Mouse (Mus musculus) heart, adult 9 months (tissue): ENCODE data around the gene Nrxn2.

ENCODE experiments used
- DNase-seq, 2 experiments: peaks; one replicate each; pipeline ENCODE4 v3.0.0; 2022; ENCODE audit warnings: low spot score in 2 of 2

Gene Nrxn2

GRCm38 (mm10) chr19:6494504-6495170 lies 76.1 kb downstream of the Nrxn2 start:
- no peak for DNase-seq

DNA sequence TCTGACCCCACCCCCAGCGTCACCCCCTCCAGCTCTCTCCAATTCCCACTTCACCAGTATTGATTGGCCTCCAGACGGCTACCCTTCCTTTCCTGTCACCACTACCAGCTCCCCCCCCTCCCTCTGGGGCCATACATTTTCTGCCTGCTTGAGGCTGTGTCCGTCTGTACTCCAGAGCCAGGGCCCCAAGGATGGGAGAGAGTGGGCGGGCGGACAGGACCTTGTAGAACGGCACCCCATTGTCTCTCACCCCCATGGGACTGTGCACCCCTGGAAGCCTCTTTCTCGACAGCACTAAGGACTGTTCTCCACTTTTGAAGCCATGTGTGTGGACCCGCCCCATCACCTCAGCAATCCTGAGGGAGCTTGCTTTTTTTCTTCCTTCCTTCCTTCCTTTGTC lies 77.2 kb downstream of the Nrxn2 start:
- DNase-seq = no peak

DNA sequence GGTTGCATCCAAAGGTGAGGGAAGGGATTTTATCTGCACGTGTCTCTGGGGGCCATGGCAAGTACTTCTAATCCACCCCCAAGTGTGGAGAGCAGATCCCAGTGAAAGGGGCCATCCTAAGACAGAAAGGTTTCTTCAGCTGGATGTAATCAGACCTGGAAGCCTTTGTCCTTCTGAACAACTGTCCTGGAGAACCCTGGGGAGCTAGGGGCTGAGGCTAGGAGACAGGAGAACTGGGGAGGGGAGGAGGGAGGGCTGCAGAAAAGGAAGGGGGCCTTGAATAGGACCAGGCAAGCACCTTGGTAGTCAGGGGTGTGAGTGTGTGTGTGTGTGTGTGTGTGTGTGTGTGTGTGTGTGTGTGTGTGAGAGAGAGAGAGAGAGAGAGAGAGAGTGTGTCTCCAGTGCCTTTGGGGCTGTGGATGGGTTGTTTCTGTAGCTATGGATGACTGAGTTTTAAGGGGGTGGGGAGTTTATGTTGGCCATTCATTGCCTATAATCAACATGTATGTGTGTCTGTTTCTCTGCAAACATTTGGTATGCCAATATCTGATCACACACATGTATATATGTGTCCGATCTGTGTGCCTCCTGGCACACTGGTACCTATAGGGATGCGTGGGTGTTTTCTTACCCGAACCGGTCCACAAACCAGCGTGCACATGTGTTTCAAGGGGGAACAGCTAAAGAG lies 78.1 kb downstream of the Nrxn2 start:
- no peak for DNase-seq

GRCm38 (mm10) chr19:6497150-6497801 lies 78.7 kb downstream of the Nrxn2 start:
- DNase-seq = peak in 1 of 2 experiments; percentile 14

GRCm38 (mm10) chr19:6497803-6498202 lies 79.3 kb downstream of the Nrxn2 start:
- DNase-seq = no peak

- DNase-seq = no peak
Measured at GRCm38 (mm10) chr19:6498350-6499131, 80.0 kb downstream of the Nrxn2 start.

DNA sequence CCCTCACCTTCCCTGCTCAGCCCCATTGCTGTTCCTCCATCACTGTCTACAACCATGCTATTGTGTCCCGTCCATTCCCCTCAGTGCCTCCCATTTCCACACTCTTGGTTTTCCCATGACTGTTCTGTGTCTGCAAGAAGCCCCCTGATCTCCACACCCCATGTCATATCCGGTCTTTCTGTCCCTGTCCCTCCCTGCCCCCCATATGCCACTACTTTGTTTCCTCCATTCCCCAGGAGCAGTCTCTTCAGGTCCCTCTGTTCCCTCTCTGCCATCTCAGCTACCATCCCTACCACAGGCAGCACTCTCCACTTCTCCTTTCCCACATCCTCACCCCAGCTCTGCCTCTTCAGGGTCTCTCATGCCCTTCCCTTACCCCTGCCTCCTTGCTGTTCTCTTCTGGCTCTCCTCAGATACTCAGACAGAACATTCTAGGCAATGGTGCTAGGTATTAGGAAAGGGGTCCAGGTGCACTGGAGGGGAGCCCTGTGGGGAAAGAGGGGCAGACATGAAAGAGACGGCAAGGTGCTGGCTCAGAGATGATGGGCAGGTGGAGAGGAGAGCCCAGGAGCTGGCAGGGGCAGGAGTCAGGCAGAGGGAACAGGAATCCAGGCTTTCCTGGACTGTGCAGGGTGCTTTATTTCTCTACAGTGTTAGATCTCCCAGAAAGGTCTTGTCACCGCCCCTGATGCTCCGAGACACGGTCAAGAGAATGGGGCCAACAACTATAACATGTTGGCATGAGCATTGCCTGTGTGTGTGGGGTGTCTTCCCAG lies 81.5 kb downstream of the Nrxn2 start:
- DNase-seq = no peak

DNA sequence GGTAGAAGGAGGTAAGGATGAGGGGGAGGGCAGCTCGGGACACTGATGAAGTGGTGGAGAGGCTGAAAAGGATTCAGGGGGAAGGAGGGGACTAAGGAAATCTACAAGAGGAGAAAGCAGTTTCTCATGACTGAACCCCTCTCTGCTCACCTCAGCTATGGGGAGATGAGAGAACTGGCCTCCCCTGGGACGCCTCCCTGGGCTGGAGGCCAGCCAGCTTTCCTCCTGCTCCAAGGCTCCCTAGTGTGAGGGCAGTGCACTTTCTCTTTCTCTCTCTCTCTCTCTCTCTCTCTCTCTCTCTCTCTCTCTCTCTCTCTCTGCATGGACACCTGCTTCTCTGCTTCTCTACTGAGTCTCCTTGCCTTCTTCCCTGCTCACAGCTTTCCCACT lies 82.1 kb downstream of the Nrxn2 start:
- no peak for DNase-seq

- peak in 1 of 2 experiments; percentile 28 for DNase-seq
Measured at GRCm38 (mm10) chr19:6502035-6502541, 83.6 kb downstream of the Nrxn2 start.

DNA sequence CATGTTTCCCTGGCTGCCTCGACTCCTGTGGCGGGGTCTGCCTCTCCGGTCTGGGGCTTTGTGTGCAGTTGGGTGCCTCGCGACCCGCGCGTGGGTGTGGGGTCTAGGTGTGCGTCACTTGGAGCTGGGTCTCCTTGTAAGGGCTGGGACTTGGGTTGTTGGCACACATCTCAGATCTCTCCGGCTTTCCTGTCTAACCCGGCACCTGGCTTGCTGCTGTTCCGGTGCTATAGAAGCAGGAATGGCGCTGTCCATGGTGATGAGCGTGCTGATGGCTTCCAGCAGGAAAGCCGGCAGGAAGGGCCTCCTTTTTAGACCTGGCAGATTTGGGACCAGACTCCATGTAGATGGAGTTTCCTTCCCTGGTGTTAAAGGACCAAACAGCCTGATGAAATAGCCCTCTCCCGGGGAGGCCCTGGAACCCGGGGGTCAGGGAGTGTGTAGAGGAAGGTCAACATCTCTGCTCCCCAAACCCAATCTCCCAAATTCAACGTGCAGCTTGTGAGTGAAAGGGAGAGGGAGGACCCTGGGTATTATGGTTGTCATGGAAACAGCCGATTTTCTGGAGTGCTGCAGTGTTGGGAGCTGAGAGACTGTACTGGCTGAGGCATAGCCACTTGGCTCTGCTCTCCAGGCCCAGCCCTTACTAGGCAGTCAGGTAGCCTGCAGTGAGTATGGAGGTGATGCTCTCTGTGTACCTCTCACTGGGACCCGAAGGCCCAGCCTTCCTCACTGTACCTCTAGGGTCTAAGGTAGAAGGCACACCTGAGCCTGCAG lies 84.2 kb downstream of the Nrxn2 start:
- peak in 1 of 2 experiments; percentile 19 for DNase-seq

DNA sequence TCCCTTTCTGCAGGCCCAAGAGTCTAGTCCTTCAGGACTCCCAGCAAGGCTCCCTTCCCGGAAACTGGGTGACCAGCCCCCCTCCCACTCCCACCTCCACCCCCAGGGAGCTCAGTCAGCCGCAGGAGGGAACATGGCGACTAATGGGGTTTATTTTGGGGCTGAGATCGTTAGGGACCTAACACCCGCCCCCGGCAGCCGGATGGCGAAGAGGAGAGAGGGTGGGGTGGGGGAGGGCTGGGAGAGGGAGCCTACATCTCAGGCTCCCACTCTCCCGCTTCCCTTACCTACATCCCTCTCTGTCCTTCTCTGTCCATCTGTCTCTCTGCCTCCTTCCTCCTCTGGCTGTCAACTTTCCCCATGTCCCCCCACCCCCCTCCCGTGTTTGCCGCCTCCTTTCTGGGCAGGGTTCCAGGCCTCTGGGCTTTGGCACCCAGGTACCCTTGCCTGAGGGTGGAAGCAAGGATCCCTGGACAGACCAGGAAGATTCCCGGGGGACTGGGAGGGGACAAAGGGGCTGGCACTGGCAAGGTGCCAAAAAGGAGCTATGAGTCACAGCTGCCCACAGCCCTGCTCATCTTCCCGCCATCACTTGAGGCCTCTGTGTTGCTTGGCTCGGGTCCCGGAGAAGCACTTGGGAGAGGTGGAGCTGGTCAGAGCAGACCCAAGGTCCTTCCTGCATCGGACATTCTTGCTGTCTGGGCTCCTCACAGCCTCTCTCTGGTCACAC lies 85.6 kb downstream of the Nrxn2 start:
- no peak for DNase-seq

DNA sequence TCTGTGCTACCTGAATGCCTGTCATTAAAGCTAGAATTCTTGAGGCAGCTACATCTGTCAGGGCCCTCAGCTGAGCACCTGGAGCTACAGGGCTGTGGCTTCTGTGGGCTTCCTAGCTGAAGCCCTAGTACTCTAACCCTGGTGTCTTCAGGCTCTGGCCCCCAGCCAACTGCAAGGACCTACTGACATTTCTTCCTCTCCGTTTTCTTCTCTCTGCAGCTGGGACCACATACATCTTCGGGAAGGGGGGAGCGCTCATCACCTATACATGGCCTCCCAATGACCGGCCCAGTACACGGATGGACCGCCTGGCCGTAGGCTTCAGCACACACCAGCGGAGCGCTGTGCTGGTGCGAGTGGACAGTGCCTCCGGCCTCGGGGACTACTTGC lies 86.1 kb downstream of the Nrxn2 start:
- no peak for DNase-seq

DNA sequence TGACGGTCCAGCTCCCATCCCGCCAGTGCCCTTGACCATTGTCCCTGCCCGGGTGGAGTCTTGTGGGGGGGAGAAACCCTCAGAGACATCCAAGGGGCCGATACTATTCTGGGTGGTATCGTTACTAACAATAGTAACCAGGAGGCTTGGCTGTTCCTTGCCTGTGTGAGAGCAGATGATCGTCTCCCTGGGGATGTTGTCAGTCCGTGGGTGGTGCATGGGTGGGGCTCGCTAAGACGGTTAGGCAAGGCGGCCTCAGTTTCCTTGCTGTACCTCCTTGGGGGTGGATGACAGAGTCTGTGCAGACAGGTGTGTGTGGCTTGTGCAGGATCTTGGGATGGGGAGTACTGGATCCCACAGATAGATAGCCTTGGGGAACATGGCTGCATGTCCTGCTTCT lies 88.9 kb downstream of the Nrxn2 start:
- DNase-seq = no peak

DNA sequence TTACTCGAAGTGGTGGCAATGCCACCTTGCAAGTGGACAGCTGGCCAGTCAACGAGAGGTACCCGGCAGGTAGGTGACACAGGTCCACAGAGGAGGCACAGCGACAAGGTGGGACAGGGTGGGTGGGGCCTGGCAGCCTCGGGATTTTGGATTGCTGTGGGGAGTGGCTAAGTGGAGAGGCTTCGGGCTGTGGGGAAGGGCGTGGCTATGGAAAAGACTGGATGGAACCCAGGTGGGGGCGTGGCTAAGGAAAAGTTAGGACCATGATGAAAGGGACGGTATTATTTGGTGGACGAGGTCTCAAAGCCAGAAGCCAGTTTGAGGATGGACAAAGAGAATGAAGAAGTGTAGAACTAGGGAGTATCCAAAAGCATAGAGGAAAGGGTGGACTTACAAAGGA lies 91.3 kb downstream of the Nrxn2 start:
- no peak for DNase-seq

DNA sequence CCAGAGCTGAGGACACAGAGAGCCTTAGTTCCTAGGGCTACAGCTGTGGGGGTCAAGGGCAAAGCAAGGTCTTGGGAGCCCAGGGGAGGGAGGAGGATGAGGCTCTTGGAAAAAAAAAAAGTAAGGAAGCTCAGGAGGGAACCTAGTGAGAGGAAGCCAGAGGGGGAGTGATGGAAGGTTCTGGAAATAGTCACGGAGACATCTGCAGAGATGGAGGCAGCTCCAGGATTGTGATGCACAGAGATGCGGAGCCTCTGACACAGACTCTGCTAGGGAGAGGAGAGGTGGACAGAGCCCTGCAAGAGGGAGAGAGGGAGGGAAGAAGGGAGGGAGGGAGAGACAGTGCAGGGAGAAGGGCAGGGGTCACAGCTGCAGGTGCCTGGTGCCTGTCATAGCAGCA lies 92.0 kb downstream of the Nrxn2 start:
- DNase-seq = no peak

DNA sequence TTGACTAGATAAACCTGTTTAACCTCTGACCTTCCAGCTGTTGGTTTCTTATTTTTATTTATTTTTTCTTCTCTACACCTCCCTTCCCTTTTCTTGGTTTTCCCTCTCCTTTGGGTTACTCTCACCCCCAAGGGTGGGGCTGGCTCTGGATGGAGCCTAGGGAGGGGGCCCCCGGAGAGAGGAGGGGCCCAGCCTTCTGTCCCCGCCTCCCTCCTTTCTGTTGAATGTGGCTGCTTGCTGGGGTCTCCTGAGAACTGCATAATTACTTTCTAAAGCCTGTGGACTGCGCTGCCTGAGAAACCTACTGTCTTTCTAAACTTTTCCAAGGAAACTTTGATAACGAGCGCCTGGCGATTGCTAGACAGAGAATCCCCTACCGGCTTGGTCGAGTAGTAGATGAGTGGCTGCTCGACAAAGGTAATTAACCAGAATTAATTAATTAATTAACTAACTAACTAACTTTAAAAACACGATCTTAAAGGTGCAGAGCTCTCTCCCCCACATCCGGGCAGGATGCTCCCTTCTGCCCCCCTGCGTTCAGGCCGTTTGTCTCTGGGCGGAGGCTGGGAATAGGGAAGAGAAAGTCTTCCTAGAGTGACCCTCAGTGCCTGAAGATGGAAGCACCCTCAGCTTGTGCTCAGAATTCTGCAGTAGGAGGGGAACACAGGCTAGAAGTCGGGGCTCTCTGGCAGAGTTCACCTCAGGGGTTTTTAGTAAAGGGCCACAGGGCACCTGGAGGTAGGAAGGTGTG lies 95.0 kb downstream of the Nrxn2 start:
- DNase-seq = no peak

- DNase-seq = no peak
Measured at GRCm38 (mm10) chr19:6514940-6515339, 96.4 kb downstream of the Nrxn2 start.

DNA sequence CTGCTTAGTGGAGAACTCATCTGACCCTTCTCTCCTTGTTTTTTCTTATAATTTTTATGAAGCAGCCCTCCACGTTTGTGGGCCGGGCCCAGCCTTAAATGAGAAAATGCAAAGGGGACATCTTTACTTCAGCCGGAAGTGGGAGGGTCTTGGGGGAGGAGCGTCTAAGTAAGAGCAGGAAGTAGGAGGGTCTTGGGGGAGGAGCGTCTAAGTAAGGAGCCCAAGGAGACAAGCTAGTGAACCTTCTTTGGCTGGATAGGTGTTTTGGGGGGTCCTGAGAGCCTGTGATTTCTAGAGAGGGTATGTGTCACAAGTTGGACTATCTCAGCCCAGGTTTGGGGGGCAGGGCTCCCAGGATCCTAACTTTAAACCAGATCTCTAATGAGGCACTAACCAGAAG lies 96.9 kb downstream of the Nrxn2 start:
- no peak for DNase-seq

- DNase-seq = no peak
Measured at GRCm38 (mm10) chr19:6516153-6516552, 97.6 kb downstream of the Nrxn2 start.
